Mouse (Mus musculus) left cerebral cortex, adult 11 months (tissue): ENCODE measurements around the gene Pprc1.

Experiments
- DNase-seq: peaks from one replicate; pipeline ENCODE4 v3.0.0; 2022; ENCODE audit warnings: low spot score

Pprc1 gene

GRCm38 (mm10) chr19:46044271-46044992 lies at the start of gene Pprc1:
Pprc1 (plus strand) TSS chr19:46044886.
- no peak for DNase-seq

DNA sequence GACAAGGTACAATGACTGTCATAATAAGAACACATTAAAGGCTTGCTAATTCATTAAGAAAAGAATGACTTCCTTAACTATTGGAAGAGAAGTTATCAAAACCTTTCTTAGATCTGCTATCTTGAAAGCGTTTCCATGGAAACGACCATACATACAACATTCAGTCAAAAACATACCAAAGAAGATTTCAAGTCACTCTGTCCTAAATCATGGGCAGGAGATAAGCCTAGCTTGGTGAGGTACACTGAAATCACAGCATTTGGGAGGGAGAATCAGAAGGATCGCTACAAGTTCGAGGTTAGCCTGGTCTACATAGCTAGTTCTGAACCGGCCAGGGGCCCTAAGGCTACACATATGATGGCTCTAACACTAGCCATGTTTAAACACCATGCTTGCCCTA lies 47.3 kb upstream of the Pprc1 start:
- DNase-seq: no peak

- peak; percentile 86 for DNase-seq
Observed at GRCm38 (mm10) chr19:45997785-45998693, 46.6 kb upstream of the Pprc1 start, which contains the start of gene Armh3. Armh3 (minus strand) TSS chr19:45998488.

DNA sequence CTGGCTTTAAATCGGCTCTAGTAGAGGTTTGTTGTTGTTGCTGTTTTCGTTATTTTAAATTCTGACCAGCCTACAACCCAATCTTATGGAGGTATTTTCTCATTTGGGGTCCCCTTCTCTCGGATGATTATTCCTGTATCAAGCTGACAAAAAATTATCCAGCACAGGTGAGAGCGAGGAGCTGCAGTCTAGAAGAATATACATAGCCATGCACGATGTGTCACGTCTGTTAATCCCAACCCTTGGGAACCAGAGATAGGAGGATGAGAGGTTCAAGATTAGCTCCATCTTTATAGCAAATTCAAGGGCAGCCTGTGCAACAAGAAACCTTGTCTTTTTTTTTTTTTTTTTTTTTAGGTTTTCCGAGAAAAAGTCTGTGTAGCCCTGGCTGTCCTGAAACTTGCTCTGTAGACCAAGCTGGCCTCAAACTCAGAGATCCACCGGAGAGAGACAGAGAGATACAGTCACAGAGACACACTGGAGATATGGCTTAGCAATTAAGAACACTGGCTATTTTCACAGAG lies 45.9 kb upstream of the Pprc1 start:
- DNase-seq: no peak

DNA sequence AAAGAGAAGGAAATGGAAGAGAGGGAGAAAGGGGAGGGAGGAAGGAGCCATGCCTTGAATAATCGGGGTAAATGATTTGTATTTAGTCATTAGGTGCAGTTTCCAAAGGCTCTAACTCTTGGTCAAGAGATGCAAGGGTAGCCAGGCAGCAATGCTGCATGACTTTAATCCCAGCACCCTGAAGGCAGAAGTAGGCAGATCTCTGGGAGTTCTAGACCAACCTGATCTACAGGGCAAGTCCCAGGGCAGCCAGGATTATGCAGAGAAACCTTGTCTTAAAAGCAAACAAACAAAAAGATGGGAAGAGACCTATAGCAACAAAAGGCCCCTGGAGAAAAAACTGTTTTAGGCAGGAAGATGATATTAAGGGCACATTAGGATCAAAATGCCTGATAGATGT lies 45.3 kb upstream of the Pprc1 start:
- DNase-seq: no peak

DNA sequence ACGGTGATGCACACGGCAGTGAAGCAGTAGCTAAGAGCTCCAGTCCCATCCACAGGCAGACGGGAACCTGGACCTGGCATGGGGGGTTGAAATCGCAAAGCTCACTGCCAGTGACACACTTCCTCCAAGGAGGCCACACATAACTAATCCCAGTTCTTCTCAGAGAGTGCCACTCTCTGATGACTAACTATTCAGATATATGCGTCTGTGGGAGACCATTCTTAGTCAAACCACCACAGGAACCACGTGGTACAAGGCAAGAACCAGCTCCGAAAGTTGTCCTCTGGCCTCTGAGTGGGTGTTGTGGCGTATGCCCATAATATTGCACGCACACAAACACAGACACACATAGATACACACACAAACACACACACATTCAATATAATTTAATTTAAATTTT lies 42.4 kb upstream of the Pprc1 start:
- DNase-seq: no peak

DNA sequence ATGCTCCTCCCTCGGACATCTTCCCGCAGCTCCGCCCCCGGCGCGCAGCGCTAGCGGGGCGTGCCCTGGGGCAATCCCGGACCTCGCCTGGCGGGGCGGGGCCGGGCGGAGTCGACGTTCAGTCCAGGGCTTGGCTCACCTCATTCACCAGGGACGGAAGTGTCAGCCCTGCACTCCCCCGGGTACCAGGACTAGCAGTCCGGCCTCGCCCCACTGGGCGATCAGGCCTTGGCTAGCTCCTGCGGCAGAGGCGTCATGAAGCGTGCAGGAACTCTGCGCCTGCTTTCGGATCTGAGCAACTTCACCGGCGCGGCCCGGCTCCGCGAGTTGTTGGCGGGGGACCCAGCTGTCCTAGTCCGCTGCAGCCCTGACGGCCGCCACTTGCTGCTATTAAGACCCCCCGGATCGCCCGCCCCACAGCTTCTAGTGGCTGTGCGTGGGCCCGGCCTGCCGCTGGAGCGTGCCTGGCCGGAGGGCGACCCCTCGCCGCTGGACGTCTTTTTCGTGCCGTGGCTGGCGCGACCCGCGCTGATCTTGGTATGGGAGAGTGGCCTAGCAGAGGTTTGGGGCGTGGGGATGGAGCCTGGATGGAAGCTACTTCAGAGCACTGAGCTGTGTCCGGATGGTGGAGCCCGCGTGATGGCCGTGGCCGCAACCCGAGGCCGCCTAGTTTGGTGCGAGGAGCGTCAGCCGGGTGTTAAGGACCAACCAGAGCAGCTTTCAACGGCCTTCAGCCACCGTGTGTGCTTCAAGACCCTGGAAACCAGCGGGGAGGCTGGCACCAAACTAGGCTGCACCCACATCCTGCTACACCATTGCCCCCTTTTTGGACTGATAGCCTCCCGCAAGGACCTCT lies 41.1 kb upstream of the Pprc1 start, which contains the start of gene Hps6:
Hps6 (plus strand) TSS at position 138 of the 856 bp plus-strand sequence.
- DNase-seq: peak; percentile 51

DNA sequence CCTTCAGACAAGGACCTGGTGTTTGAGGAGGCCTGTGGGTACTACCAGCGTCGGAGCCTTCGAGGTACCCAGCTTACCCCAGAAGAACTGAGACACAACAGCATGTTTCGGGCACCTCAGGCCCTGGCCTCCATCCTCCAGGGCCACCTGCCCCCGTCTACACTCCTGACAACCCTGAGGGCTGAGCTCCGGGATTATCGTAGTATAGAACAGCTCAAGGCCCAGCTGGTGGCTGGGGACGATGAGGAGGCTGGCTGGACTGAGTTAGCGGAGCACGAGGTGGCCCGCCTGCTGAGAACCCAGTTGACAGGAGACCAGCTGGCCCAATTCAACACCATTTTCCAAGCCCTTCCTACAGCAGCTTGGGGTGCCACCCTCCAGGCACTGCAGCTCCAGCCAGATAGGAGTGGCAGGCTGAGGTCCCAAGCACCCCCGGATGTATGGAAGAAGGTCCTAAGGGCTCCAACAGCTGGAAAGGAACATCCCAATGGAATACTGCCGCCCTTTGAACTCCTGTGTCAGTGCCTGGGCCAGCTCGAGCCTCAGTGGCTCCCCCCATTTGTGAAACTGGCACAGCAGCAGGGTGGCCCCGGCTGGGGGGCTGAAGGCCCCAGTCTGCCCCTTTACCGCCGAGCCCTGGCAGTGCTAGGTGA lies 39.7 kb upstream of the Pprc1 start:
- no peak for DNase-seq

DNA sequence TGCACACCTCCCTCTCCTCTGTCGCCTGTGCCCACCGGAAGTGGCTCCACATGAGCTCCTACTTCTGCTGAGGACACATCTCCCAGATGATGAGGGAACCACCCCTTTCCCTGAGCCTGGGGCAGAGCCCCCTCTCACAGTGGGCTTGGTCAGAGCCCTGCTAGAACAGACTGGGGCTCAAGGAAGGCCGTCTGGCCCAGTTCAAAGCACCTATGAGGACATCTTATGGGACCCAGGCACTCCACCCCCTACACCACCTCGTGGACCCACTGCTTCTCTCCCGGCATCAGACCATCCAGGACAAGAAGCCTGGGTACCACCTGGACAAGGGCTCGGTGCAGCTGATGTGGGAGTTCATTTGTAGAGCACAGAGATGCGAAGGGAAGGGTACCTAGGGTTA lies 39.0 kb upstream of the Pprc1 start:
- DNase-seq: no peak

GRCm38 (mm10) chr19:46014572-46015178 lies 30.0 kb upstream of the Pprc1 start:
- peak; percentile 67 for DNase-seq

- no peak for DNase-seq
Observed at GRCm38 (mm10) chr19:46016023-46016422, 28.7 kb upstream of the Pprc1 start.

GRCm38 (mm10) chr19:46024959-46025358 lies 19.7 kb upstream of the Pprc1 start:
- DNase-seq: no peak

DNA sequence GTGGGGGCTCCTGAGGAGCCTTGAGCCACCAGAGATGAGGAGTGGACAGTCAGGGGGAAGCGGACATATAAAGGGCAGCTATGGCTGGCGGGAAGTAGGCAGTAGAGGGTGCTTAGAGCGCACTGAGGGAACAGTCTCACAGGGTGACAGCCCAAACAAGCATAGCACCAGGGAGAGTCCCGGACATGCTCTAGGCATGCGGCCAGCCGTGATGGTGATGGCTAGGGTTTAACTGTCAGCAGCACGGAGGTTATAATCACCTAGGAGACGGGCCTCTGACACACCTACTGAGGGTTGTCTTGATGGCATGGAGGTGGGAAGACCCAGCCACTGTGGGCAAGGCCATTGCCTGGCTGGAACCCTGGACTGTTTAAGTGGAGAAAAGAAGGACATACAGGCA lies 18.1 kb upstream of the Pprc1 start:
- DNase-seq: no peak

- no peak for DNase-seq
Observed at GRCm38 (mm10) chr19:46028747-46029320, 15.9 kb upstream of the Pprc1 start.

GRCm38 (mm10) chr19:46029652-46030051 lies 15.0 kb upstream of the Pprc1 start:
- DNase-seq: no peak

DNA sequence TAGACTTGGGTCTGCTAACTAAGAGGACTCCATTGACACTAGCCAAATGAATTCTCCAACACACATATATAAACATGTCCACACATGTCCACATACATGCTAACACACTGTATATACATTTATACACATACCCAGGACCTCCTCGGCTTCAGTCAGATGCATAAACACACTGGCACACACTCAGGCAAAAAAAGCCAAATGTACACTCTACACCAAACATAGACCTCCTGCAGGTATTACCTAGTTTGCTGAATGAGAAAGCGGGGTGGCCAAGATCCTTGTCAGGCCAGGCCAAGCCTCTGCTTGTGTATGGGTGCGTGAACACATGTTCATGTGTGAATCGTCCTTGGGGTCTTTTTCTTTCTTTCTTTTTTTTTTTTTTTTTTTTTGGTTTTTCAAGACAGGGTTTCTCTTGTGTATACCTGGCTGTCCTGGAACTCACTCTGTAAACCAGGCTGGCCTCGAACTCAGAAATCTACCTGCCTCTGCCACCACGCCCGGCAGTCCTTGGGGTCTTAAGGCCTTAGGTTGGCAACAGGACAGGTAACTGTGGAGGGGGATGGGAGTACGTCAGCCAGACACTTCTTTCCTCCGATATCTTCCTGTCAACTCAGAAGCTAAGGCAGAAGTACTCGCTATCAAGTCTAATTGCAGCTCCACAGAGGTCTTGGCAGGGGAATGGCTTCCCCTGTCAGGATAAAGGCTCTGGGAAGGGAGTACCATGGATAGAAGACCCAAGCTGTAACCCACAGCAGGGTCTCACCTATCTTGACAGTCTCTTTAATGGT lies 14.3 kb upstream of the Pprc1 start:
- DNase-seq: no peak

DNA sequence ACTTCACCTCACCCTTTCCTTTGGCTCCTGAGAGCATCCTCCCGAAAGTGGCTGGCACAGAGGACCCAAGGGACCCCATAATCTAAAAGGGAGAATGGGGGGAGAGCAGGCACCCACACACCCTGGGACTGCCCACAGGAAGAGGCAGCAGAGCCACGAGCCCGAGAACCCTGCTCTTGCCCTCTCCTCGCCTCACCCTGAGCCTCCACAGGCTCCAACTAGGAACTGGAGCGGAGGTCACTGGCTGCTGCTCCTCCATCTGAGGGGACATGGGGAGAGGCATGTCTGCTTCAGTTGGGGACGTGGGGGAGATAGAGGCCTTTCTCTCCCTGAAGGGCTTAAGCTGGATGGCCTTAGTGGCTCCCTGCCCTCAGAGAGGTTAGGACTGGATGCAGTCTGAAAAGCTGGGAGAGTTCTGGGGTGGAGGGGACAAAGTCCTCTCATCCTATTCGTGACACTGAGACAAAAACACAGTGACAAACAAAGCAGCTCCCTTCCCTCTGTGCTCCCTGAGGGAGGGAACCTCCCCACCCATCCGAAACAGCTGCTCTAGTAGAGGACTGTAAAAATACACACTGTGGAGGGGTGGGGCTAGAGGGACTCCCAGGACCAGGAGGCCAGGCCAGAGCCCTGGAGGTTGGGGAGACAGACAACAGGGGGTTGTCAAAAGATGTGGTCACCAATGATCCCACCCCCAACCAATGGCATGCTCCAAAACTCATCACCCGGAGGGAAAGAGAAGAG lies 12.8 kb upstream of the Pprc1 start:
- no peak for DNase-seq

DNA sequence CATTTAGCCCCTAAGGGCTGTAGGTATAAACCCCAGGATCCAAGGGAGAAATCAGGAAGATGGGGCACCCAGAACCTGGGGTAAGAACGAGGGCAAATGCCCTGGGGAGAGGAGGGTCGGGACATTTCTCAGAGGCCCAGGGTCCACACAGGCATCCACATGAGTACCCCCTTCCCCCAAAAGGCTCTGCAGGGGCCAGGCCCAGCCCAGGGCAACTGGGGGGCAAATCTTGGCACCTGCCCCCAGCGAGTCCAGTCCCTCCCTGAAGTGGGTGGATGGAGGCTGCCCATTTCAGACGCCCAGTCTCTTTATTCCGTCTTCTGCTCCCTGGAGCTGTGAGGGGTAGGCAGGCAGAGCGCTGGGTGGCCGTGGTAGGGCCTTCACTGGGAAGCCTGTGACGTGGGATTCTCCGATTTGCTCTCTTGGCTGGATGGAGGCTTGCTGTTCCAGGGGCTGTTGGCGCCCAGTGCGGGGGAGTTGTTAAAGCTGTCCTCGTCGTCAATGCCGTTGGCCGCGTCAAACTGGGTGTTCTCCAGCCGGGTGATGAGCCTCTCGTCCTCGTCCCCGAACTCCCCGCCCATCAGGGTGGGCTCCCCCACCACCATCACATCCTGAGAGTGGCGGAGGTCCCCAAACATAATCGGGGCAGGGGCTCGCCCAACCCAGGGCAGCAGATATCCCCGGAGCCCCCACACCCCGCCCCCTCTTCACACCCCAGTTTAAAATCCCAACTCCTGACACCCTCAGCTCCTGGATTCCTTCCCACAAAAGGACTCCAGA lies 11.8 kb upstream of the Pprc1 start:
- DNase-seq: no peak
